Mouse (Mus musculus): ENCODE results near the gene Phactr1.

DNA sequence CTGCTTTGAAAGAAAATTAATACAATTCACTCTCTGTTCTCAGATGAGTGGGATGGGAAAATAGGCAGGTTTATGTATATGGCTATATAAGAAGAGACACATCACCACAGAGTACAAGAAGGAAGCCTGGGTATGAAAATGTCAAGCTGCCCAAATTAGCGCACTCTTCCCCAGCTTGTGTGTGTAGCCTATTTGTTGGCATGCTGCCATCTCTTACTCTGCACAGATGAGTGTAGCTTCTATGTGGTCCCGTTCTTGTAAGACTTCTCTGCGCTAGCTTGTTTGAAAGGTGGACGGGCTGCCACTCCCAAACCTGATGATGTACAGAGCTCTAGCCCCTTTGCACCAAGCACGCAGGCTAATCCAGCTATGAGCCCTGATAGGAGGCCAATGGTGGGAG is 78.7 kb downstream of the Phactr1 start:
- no peak for TF ChIP-seq CTCF (IDR thresholded peaks at IDR 0.05; ENCODE audit: low read depth)
- TF ChIP-seq EP300 (IDR thresholded peaks at IDR 0.05; ENCODE audit: low read depth) = no peak
